Mouse (Mus musculus): ENCODE measurements at regions not wholly inside any gene's neighbourhood (a gene's known extent, or its start where the extent isn't known, plus 50 kb on each side); places are given as distances from the start of the nearest gene placed in this dataset.

DNA sequence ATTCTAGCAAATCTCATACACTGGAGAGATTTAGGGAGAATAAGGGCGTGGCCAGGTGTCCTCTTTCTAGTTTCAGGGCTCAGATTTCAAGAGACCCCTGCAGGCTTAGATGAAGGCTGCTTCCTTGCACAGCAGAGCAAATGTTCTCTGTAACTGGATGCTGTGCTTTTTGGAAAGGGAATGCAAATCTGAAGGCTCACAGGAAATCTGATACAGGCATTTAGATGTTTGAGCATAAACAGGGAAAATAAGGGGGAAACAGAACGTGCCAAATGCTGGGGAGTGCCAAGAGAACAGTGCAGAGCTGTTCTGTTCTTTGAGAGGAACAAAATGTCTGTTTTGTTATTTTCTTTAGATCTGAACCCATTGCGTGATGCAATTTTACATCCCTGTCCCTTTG, 161.0 kb upstream of the Samsn1 start:
- DNase-seq = no peak

DNA sequence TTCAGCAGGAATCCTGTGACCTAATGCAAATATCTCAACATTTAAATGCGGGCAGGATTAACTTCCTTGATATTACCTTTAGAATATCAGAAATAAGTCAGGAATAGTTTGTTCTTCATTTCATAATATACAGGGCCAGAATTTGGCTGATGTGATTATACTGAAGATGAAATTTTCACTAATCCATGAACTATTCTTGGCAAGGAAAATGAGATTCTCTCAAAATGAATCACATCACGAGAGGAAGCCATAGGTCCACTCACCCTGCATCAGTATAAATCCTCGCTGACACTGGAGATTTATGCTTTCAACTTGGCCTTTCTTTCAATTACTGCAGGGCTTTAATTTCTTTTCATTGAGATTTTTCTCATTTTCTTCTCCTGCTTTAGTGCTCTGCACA, 159.5 kb upstream of the Samsn1 start:
- no peak for DNase-seq

DNA sequence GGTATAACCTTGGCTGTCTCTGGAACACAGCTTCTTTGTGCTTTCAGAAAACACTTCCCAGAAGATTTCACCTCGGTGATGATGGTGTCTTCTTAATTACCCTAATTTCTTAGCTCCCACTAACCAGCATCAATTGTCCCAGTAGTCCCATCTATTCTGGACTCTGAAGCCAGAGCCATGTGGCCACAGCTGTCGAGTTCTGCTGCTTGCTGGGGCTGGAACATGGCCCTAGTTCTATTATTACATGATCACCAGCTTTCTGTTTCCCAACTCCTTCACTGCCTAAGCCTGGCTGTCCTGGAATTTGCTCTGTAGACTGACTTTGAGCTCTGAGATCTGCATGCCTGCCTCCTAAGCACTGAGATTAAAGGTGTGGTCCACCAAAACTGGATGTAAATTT, 145.6 kb upstream of the Samsn1 start:
- DNase-seq = no peak

DNA sequence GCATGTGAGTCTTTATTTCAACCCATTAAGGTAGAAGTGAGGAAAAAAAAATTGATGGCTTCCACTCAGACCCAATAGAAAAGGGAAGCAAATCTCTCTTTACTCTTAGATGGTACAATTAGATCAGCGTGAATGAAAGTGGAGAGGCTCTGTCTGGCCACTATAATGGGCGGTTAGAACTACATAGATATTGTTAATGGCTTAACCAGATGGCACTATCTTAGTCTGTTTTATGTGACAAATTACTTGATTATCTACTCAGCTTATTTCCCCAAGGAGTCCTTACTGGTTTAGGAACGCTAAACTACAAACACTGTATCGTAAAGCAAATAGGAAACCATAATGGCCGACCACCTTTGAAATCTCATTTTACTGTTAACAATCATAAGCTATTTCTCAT, 138.8 kb upstream of the Samsn1 start:
- DNase-seq = no peak

GRCm38 (mm10) chr16:76158585-76158984, 136.5 kb upstream of the Samsn1 start:
- no peak for DNase-seq

GRCm38 (mm10) chr16:76153766-76154525, 131.9 kb upstream of the Samsn1 start:
- DNase-seq = no peak

- no peak for DNase-seq
Measured at GRCm38 (mm10) chr16:76149581-76149980, 127.5 kb upstream of the Samsn1 start.

DNA sequence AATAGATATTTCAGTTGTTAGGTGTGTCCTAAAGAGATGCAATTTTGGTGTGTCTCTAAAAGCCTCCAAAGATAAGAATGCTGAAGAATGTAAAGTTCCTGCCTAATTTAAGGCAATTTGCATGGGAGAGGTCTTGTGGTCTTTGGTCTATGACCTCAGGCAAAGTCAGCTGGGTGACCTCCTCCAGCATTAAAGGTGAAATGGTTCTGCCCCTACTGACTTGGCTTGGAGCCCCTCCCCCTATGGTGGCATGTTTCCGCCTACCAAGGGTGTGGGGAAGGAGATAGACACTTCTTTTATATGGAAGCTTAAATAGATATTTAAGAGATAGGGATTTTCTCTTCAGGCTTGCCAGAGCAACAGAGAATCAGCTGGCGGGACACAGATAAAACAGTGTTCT, 111.8 kb upstream of the Samsn1 start:
- DNase-seq = no peak

DNA sequence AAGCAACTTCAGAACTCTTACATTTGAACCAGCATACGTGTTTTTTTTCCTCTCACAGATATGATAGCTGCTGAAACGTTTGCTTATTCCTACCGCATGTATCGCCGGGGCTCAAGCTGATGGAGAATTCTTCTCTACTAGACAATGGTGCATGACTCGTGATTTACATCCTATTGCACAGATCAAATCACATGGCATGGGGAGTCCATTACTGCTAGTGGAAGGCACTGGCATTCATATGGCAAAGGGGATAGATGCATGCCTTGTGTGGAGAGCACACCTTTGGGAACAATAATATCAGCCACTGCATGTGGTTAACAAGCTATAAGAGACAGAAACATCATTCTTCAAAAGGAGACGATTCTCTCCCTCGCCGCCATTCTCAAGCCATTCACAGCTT, 108.4 kb upstream of the Samsn1 start:
- DNase-seq = no peak

GRCm38 (mm10) chr16:76129982-76130381, 107.9 kb upstream of the Samsn1 start:
- DNase-seq = peak; percentile 40 to 72

DNA sequence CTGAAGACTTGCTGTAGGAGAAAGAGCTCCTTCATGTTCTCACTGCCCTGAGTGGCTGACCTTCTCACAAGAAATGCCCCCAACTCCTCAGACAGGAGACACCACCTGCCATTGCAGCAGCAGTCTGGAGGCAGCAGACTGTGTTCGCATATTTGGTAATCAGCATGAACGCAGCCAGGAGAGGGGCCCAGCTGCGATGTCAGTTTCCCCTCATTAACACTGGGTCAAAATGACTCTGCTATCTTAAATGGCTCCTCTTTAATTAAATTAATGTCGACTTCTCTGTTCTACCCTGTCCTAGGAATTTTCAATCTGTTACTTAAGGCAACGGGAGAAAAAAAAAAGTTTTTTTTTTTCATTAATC, 100.9 kb upstream of the Samsn1 start:
- no peak for DNase-seq

GRCm38 (mm10) chr16:76122172-76123020, 100.3 kb upstream of the Samsn1 start:
- no peak for DNase-seq

- no peak for DNase-seq
Measured at GRCm38 (mm10) chr16:76120712-76121111, 98.6 kb upstream of the Samsn1 start.

DNA sequence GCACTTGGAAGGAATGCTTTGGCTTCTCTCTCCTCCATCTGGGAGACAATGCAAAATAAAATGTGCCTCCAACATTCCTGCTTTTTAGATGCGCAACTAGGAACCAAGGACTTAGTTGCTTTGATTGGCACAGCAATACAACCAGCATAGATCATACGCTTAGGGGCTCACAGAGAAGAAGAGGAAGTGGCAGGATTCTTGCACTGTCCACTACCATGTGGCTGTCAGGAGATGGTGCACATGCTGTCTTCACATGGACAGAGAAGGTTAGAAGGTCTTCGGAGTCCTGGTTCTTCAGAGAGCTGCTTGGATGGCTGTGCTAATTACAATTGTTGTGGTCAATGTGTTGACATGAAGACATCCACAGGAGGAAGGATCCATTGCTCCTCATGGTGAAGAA, 88.3 kb upstream of the Samsn1 start:
- no peak for DNase-seq

GRCm38 (mm10) chr16:76108464-76108863, 86.4 kb upstream of the Samsn1 start:
- DNase-seq = no peak

DNA sequence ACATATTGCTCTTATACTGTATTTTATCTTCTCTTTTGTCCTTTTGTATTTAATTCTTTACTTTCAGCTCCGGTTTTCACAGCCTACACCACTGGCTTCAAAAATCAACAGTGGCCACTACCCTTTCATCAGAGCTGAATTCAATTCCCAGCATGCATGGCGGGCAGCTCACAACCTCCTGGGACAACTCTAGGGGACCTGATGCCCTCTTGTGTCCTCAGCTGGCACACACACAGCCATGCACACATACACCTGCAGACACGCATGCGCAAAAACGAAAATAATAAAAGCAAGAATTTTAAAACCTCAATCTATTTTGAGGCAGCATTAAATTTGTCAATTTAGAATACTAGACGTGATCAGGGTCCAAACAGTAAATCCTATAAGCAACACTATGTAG, 82.6 kb upstream of the Samsn1 start:
- no peak for DNase-seq

DNA sequence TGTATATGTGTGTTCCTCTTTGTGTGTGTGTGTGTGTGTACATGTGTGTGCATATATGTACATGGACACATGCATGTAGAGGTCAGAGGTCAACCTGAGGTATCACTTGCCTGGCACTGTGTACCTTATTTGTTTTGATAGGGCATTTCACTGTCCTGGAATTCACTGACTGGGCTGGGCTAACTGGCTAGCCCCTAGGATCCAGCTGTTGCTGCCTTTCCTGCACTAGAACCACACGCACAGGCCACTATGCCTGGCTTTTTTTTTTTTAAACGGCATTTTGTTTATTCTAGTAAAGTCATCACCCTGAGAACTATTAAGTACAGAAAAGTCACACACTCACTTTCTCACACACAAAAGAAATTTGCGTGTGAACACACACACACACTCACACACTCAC, 79.7 kb upstream of the Samsn1 start:
- no peak for DNase-seq

DNA sequence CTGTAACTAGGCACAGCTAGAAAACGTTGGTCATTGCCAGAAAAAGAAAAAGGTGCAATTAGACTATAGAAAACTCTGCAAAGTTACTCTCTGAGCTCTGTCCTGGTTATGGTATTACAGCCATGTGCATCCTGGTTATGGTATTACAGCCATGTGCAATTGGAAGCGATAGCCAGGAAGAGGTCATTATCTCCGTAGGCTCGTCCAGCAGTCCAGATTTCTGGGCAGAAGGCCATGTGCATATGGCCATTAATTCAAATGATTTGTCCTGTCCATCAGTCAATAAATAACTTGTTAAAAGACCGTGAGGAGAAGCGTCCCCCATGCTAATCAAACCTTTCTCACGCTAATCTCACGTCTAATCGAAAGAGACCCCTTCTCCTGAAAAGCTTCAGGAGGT, 75.7 kb upstream of the Samsn1 start:
- no peak for DNase-seq

- no peak for DNase-seq
Measured at GRCm38 (mm10) chr16:76096363-76096762, 74.3 kb upstream of the Samsn1 start.

GRCm38 (mm10) chr16:76085363-76085762, 63.3 kb upstream of the Samsn1 start:
- DNase-seq = no peak

DNA sequence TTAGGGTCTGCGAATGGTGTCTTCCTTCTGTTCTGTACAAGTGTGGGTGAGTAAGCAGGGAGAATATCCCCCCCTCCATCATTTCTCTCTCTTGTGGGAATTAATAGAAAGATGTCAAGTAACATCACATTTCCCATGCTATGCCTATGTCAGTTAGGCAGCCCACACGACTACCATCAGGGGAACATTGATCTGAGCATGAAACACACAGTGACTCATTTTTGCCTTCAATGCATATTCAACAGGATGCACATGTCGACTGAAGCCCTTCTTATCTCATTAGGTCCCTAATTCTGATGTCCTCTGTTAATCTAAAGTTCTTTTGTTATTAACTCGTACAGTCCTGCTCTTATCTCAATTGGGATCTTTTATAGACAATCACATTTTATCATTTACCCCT, 60.4 kb upstream of the Samsn1 start:
- DNase-seq = no peak

- peak; percentile 32 to 54 for DNase-seq
Measured at GRCm38 (mm10) chr16:76079761-76080502, 57.9 kb upstream of the Samsn1 start.

- DNase-seq = no peak
Measured at GRCm38 (mm10) chr16:76078219-76078618, 56.1 kb upstream of the Samsn1 start.

- DNase-seq = no peak
Measured at GRCm38 (mm10) chr16:76076231-76076630, 54.1 kb upstream of the Samsn1 start.
